In the genomic region with DNA sequence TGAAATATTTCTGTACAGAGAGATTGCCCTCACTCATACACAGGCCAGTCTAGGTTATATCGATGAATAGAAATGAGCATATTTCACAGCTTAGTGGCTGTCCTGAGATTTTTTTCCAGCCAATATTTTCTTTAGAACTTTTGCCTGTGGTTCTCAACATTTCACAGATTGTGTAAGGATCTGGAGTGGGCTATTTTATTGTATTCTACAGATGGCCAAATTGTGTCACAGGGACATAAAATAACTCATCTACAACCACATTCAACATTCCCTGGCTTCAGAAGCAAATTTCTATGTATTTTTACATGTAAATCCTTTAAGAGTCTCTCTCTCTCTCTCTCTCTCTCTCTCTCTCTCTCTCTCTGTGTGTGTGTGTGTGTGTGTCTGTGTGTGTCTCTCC, we compare ENCODE assay signal across 12 mouse cellular contexts.
"Had no signal": no experiment of that assay in that cellular context is flagged by ENCODE, and none has a peak within 500 bp of the region (broad histone marks: within the 10 kb centered on the region; RNA-seq: fewer than 3 reads in every experiment).

No protein-coding gene starts in this region.

- DNase-seq: retina, postnatal 1 day; right cerebral cortex, adult 18-20 months; right cerebral cortex, postnatal 14 days; right cerebral cortex, postnatal 25 days; right cerebral cortex, postnatal 4 days; spleen, adult 18-20 months; thymus, adult 18-20 months; thymus, adult 2 months; thymus, postnatal 14 days; thymus, postnatal 25 days; thymus, postnatal 36 days; thymus, postnatal 4 days had no signal
